Mouse (Mus musculus) lung, postnatal 36 days (tissue): ENCODE data around the gene Sart1.

ENCODE experiments used
- DNase-seq: peaks from one replicate; pipeline ENCODE4 v3.0.0; 2022; ENCODE audit warnings: mixed read lengths

The Sart1 gene

DNA sequence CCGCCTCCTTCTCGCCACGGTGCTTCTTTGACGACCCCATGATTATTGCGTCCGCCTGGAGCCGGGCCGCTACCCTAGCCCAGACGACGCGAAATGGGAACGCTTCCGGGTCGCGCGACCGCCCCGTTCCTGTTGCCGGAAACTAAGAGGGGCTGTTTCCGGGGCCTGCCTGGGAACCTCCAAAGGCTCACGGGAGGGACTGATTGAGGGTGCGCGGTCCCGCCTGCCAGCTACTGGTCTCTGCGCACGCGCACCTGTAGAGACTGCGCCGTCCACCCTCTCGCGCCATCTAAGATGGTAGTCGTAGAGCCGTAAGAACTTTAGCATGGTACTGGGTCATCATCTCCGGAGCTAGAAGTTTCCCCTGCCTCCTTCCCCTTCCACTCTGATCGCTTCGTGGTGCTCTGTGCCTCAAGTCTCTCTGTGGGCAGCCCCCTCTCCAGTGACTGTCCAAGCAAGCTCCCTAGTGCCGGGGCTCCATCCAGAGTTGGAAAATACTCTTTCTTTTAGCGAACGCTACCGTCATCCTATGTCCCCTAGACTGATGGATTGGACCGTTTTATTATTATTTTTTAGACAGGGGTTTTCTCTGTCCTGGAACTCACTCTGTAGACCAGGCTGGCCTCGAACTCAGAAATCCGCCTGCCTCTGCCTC, at the start of gene Sart1:
TSS of gene Sart1 (minus strand) at position 116 of the 655 bp plus-strand sequence.
- peak; percentile 97 for DNase-seq

GRCm38 (mm10) chr19:5433951-5434350, 45.4 kb upstream of the Sart1 start:
- no peak for DNase-seq

GRCm38 (mm10) chr19:5432992-5433852, 44.7 kb upstream of the Sart1 start:
- DNase-seq: peak; percentile 82

- DNase-seq: peak; percentile 72
Measured at GRCm38 (mm10) chr19:5431911-5432464, 43.5 kb upstream of the Sart1 start.

GRCm38 (mm10) chr19:5430408-5430807, 41.9 kb upstream of the Sart1 start:
- no peak for DNase-seq

DNA sequence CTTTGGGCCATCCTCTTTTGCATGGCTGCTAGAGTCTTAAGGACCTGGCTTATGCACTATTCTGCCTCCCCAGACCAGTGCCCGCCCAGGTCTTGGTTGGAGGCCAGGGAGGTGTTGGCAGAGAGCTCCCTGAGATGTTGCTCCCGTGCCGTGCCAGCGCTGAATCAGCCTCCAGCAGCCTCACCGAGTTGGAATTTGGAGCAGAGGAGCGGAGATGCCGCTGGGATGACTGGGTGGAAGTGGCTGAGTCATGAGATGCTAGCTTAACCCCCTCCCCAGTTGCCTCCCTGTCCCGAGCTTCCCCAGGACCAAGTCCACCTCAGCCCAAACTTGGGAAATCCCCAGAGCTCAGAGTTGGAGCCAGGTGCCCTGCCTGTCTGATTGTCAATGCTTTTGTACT, 41.3 kb upstream of the Sart1 start:
- DNase-seq: no peak

DNA sequence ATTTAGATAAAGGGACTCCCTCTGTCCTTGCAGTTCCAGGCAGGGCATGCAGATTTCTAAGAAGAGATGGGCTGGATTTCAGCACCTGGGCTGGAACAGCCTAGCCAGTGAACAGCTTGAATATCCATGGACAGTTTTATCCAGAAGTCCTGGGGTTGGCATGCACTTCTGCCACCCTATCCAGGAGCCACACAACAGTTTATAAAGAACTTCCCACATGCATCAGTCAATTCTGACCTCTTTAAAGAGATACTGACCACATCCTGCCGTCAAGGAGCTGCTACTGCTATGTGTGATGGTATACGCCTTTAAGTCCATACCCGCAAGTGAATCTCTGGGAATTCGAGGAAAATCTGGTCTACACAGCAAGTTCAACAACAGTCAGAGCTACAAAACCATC, 40.7 kb upstream of the Sart1 start:
- no peak for DNase-seq

DNA sequence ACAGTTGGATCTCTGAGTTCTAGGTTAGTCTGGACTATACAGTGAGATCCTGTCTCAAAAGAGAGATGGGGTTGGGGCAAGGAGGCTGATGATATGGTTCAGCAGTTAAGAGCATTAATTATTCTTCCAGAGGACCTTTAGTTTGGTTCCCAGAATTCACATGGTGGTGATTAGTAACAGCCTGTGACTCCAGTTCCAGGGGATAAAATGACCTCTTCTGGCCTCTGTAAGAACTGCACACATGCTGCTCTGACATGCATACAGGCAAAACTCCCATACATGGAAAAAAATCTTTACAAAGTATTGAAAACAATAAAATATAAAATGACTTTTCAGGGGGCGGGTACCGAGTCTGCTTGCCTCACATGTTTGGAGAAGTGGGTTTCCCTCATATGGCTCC, 39.6 kb upstream of the Sart1 start:
- DNase-seq: peak; percentile 79

GRCm38 (mm10) chr19:5426640-5427290, 38.3 kb upstream of the Sart1 start:
- no peak for DNase-seq

GRCm38 (mm10) chr19:5425906-5426565, 37.5 kb upstream of the Sart1 start:
- no peak for DNase-seq

GRCm38 (mm10) chr19:5424782-5425741, 36.6 kb upstream of the Sart1 start, which contains the start of the genes Drap1 and AI837181:
Drap1 (minus strand) TSS chr19:5424979.
AI837181 (plus strand) TSS chr19:5425144.
- DNase-seq: peak; percentile 95

GRCm38 (mm10) chr19:5424092-5424781, 35.7 kb upstream of the Sart1 start:
- peak; percentile 91 for DNase-seq

DNA sequence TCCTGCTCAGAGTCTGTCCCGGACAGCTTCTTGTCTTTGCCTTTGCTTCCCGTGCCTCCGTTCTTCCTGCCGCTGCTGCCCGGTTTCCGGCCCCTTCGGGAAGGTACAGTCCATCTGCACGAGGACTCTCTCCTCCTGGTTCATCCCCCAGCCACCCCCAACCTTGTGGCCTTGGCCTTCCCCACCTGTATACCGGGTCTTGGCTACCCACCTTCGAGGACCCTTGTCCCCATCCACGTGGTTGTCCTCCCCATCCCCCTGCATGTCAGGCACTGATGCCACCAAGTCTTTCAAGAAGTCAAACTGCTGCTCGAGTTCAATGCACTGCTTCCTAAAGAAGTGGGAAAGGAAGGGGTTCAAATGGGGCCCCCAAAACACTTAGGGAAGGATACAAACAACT, 35.1 kb upstream of the Sart1 start:
- no peak for DNase-seq

DNA sequence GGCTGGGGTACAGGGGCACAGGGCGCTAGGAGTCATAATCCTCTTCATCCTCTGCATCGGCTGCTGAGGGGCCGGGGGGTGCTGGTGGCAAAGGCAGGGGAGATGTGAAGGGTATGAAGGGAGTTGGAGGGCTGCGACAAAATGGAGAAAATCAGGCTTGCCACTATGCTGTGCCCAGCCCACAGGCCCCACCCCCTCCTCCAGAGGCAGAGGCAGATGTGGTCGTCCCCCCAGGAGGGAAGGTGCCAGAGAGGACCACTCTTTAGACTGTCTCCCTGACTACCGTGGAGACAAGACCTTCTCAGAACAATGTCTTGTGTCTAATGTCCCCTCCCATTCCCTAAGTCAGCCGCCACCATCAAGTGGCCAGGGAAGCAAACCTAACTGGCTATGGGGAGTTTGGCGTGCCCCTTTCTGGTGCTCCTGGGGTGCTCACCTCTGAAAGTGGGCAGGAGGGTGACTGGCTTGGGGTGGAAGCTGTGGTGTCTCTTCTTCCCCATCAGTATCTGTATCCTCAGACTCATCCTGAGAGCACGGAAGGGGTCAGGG, 34.5 kb upstream of the Sart1 start:
- no peak for DNase-seq

DNA sequence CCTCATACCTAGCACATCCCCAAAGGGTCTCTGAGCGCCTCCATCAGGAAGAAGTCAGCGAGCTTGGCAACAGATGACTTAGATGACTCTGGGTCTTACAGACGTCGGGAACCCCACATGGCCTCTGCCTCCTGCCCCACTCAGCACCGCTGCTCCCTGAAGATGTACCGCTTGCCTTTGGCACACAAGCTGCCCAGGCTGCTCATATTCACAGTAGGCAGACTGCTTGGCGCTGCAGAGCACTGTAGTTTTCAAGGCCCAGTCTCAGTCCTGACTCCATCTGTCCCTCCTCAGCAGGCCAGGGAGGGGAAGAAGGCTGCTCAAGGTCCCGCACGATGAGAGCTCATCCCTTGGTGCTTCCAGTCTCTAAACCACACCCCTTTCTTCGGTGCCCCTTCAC, 33.8 kb upstream of the Sart1 start:
- no peak for DNase-seq

GRCm38 (mm10) chr19:5421784-5422183, 33.3 kb upstream of the Sart1 start:
- DNase-seq: no peak

DNA sequence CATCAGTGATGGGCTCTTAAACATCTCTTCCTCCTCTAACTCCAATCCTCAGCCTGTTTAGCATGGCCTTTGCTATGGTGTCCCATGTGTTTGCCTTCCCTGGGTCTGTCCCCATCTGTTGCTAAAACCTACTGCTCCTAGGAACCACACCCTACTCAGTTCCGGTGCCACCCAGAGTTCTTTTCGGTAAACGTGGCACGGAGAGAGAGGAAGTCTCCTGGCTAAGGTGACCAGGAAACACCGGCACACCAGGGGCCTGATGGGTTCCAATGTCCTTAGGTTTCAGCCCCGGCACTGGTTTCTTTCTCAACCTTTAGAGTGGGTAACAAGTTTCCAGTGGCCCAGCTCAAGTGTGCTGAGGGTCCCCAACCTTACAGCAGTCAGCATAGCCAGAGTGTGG, 32.1 kb upstream of the Sart1 start:
- no peak for DNase-seq

DNA sequence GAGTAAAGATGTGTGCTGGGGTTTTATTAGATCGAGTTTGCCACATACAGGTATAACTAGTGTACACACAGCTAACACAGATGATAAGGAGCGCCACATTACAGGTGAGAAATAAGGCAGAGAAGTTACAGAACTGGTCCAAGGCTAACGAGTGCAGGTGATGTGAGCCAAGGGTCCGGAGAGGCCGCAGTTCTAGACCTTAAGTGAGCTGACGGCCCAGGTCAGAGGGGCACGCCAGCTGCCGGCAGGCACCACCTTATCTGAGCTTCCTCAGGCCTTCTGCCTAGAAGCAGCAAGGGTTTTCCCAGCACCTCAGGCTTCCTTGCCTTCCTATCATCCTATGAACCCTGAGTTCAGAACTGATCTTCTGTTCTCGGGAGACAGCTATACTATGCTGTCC, 31.1 kb upstream of the Sart1 start:
- no peak for DNase-seq

DNA sequence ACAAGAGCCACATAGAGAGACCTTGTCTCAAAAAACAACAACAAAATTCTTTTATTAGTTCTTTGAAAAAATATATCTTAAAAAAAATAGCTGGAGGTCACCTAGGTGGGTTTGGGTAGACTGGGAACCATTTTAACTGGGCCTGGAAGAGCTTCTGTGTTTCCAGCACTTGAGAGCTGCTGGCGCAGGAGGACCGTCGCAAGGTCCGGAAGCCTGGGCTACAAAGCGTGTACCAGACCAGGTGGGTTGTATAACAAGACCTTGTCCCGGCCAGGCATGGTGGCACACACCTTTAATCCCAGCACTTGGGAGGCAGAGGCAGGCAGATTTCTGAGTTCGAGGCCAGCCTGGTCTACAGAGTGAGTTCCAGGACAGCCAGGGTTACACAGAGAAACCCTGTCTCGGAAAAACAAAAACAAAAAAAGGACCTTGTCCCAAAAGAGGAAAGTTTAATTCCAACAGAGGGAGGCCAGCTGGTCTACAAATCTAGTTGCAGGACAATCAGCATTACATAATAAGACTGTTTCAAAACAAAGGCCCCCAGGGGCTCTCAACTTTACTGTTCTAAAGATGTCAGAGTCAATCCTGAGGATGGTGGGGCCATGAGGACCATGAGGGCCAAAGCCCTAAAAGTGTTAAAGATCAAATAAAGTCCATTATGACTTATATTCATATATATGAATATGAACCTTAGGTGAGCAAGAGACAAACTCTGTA, 30.4 kb upstream of the Sart1 start:
- peak; percentile 46 for DNase-seq

- peak; percentile 69 for DNase-seq
Measured at GRCm38 (mm10) chr19:5414534-5414957, 26.0 kb upstream of the Sart1 start.
